Mouse (Mus musculus) heart, adult 2 months (tissue): Measurements from ENCODE around the gene Dtd1.

Source experiments
- CTCF ChIP-seq: fragments of 200-600 bp; IDR thresholded peaks from 2 replicates; pipeline ENCODE4 v1.8.1; 2022; ENCODE audit warnings: antibody characterized with exemption, mild to moderate bottlenecking, moderate library complexity
- EP300 ChIP-seq: fragments of 200-500 bp; IDR thresholded peaks from 2 replicates; pipeline ENCODE4 v1.6.1; 2011; ENCODE audit warnings: low read depth, low read length, control low read depth; ENCODE audit not compliant: insufficient read depth
- POLR2A ChIP-seq: fragments of 200-500 bp; IDR thresholded peaks from 2 replicates; pipeline ENCODE4 v1.6.1; 2011; ENCODE audit warnings: mild to moderate bottlenecking, low read depth, low read length, control low read depth; ENCODE audit not compliant: insufficient read depth

DNA sequence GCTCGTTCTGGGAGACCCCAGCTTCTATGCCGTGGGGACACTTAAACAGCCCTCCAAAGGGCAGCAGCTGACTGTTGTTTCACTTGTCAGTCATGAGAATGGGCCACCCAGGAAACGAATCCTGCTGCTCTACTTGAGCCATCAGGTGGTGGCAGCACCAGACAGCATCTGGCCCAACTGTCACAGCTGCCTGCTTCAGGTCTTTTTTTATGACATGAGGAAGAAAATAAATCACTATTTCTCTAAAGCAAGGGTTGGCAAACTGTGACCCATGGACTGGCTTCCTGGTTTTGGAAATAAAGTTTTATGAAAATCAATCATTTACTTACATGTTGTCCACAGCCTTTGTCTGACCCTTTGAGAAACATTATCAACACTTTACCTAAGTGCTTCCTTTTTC lies 182.2 kb downstream of the Dtd1 start:
- TF ChIP-seq EP300 (no peak), CTCF (no peak), POLR2A (no peak)
